Mouse (Mus musculus): ENCODE results near the gene Gnb2.

Gnb2 gene

DNA sequence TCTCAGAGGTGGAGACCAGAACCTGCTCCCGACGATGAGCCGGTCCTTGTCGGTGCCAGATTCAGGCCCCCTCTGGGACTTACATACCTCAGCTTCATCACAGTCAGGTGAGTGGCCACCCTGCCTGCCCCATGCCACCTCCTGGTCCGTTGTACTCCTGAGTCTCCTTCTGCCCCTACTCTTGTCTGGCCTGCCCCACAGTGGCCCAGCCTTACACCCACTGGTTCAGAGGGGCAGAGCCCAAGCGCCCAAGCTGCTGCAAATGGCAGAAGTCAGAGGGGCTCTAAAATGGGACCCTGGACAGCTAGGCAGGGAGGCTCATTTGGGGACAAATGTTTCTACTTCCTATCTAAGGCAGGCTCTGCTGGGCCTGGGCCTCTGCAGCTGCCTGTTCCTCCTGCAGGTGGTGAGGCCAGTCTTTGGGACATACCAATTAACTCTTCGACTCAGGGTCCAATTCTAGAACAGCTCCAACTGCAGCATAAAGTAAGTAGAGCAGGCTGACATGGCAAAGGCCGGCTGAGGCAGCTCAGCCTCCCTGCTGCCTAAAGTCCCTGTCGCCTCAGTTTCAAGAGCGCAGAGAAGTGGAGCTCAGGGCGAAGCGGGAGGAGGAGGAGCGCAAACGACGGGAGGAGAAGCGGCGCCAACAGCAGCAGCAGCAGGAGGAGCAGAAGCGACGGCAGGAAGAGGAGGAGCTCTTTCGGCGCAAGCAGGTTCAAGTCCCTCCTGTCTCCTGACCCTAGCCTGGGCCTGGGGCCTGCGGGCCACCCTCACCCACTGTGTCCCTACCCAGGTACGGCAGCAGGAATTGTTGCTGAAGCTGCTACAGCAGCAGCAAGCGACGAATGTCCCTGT lies 9.7 kb downstream of the Gnb2 start:
- no peak for ATAC-seq (ENCODE audit: insufficient number of reproducible peaks, low FRiP score, low TSS enrichment)

DNA sequence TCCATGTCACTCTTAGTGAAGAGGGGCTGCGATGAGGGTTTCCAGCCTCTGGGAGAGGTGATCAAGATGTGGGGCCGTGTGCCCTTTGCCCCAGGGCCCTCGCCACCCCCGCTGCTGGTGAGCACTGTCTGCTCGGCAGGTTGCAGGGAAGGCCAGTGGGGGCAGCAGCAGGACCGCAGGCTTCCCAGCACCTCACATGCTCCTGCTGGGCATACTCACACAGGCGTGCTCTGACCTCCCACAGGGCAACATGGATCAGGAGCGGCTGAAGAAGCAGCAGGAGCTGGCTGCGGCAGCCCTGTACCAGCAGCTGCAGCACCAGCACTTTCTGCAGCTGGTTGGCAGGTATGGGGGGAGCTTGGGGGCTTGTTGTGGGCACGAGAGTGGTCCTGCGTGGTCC lies 10.6 kb downstream of the Gnb2 start:
- no peak for ATAC-seq (ENCODE audit: insufficient number of reproducible peaks, low FRiP score, low TSS enrichment)

DNA sequence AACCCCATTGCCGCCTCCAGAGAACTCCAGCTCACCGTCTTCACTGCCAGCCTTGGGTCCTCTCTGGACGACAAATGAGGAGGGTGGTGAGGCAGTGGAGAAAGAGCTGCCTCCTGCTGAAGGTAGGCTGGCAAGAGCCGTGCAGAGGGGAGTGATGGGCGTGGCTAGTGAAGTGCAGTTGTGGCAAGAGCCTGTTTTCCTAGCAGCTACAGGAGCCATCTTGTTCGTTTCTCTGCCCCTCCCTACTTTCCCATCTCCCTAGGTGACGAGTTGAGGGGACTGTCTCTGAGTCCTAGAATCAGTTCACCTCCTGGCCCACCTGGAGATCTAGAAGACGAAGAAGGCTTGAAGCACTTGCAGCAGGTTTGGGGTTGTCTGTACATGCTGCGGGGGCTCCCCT lies 11.4 kb downstream of the Gnb2 start:
- no peak for ATAC-seq (ENCODE audit: insufficient number of reproducible peaks, low FRiP score, low TSS enrichment)

DNA sequence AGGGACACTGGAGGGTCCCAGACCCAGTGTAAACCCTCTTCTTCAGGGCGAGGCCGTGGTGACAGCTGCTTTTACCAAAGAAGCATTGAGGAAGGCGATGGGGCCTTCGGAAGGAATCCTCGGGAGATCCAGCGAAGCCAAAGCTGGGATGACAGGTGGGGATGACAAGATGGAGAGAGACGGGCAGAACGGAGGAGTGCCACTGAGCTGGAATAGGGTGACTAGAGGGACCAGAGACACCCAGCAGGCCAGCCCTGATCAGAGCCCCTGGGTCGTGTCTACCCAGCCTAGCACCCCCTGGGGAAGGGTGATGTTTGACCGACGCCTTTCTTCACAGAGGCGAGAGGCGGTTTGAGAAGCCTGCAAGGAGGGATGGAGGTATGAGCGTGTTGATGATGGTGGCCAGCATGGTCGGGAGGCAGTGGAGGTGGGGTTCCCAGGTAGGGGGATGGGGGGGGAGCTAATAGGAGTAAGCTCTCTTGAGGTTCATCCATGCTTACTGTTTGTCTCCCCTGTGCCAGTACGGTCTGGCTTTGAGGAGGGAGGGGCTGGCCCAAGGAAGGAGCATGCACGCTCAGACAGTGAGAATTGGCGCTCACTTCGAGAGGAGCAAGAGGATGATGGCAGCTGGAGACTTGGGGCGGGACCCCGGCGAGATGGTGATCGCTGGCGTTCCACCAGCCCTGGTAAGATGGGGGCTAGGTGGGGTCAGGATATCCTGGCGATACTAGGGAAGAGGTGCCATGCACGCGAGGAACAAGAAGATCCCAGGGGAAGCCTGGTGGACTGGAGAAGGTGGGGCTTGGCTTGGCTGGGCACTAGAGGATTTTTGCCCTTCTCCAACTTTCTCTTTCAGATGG lies 13.4 kb downstream of the Gnb2 start:
- no peak for ATAC-seq (ENCODE audit: insufficient number of reproducible peaks, low FRiP score, low TSS enrichment)

DNA sequence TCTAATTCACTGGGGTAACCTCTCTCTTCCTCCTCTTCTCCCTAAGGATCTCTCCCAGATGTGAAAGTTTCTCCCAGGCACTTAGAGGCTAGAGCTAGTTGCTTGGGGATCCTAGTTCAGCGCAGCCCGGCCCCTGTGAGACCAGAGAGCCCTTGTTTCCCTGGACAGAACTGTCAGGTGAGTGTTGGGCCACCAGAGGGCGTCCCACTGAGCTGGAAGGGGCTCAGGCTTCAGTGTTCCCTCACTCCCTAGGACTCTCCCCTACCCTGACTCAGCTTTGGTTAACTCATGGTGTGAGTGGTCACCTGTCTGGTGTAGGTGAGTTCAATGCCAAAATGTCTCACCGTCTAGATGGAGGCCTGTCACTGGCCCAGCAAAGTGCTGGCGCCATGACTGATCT lies 14.9 kb downstream of the Gnb2 start, which contains the start of gene Gigyf1:
Gigyf1 (plus strand) TSS at position 113 of the 400 bp plus-strand sequence.
- no peak for ATAC-seq (ENCODE audit: insufficient number of reproducible peaks, low FRiP score, low TSS enrichment)

DNA sequence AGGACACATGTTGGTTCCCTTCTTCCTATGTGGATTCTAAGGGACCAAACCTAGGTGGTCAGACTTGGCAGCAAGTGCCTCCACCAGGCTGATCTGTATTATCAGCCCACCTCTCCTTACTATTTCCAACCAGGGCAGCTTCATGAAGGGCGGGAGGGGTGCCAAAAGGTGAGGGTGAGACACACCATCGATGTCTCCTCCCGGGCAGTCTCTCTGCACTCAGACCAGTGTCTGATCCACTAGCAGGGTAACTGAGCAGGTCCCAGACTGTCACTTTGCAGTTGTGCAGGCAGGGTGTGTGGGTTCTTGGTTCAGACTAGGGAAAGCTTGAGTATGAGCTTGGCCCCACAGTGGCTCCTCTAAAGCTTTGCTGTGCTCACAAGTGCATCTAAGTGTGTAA lies 18.5 kb downstream of the Gnb2 start:
- ATAC-seq (ENCODE audit: insufficient number of reproducible peaks, low FRiP score, low TSS enrichment): no peak

DNA sequence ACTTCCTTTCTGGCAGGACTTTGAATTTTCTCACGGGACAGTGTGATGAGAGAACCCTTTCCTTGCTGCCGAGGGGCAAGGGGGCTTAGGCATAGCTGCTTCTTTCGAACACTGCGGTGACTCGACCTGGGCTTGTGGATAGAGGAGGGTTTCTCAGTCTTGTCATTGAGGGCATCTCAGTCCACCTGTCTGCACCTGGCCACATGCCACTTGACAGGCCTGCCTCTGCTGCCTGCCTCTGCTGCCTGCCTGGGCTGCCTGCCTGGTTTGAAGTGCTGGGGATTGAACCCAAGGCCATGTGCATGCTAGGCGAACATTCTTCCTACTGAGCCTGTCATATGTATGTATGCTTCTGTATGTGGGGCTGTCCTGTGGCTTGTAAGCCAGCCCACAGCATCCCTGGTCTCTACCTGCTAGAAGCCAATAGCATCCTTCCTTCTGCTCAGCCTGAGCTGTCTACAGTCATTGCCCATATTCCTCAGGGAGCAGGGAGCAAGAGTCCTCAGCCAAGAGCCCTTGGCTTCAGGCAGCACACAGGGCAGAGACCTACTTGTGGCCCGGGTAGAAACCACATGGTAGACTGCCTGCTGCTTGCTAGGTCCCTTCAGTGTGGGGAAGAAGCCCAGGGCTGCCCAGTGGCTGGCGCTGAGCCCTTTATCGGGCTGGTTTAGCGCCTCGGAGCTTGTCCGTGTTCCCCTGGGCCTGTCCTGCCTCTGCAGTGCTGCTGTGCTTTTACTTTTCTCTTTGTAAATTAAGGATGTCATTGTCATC lies 19.2 kb downstream of the Gnb2 start:
- ATAC-seq (ENCODE audit: insufficient number of reproducible peaks, low FRiP score, low TSS enrichment): no peak

DNA sequence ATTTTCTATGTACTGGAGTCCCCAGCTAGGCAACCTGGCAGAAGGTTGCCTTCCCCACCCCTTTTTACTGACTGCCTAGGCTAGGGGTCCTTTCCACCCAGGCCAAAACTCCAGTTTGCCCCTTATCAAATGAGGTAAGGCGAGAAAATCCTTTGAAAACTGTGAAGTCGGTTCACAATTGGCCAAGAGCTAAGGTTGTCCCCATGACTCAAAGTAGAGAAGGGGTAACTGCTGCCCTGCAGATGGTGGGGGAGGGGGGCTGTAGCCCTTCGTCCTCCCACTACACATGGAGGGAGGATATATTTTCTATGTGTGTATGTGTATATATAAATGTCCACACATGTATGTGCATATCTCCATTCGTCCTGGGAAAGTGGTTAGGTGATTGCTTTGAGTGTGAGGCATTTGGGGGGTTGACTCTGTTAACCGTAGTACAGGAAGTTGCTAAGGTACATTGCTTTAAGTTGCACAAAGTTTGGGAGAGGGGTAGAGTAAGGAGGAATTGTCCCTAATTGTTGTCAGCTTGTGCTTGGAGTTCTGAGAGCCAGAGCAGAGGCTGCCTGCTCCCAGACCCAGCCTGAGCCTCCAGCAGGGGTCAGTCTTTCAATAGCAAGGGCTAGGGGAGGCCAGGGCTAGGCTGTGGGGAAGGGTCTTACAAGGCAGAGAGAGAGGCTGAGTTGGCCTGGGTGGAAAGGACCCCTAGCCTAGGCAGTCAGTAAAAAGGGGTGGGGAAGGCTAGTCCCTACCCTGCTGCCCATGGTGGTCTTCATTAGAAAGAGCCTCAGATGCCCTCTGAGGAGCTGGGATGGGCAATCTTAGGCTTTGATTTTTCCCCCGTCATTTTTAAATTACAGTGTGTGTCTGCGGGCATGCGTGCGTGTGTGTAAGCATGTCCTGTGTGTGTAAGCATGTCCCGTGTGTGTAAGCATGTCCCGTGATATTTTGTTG lies 20.2 kb downstream of the Gnb2 start:
- no peak for ATAC-seq (ENCODE audit: insufficient number of reproducible peaks, low FRiP score, low TSS enrichment)

DNA sequence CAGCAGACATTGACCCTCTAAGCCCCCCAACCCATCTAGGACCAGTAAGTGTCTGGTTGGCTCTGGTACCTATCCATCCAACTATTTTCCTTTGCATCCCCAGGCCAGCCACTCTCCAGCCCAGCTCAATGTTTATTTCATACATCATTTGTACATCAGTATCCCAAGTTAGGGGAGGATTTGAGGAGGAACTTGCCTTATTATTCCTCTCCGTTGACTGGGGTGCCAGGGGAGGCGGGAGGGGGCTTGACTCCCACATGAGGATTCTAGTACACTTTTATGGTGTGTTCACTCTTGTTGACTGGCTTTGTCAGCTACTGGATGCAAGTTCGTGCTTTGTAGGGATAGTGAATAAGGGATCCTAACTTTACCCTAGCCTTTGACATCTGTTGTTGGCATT lies 21.6 kb downstream of the Gnb2 start:
- no peak for ATAC-seq (ENCODE audit: insufficient number of reproducible peaks, low FRiP score, low TSS enrichment)

DNA sequence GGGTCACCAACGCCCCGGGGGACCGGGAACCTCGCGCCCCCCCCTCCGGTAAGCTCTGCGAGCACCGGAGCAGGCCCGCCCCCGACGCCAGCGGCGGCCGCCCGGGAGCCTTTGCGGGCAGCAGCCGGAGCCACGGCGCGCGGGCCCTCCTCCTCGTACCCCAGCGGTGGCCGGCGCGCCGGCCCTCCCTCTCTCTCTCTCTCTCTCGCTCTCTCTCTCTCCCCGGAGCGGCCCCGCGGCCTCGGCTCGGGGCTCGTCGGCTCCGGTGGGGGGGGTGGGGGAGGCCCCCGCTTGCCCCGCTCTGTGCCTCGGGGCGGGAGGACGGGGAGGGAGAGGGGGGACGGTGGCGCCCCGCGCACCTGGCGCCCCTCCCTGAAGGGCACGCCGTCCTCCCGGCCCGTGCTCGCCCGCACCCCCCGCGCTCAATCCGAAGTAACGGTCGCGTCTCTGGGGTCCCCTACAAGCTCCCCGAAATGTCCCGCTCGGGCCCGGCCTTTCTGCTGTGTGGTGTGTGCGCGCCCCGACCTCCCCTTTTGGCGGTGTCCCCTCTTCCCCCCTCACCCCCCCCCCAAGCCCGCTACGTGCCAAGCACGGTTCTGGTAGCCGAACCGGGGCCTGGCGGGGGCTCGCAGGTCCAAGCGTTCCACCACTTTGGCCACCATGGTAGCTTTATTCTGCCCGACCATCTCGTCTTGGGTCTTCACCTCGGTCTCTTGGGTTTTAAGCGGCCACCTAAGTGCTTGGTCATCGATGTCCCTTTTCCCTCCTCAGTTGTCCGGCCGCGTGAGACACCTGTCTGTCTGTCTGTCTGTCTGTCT lies 22.5 kb downstream of the Gnb2 start:
- ATAC-seq (ENCODE audit: insufficient number of reproducible peaks, low FRiP score, low TSS enrichment): no peak

DNA sequence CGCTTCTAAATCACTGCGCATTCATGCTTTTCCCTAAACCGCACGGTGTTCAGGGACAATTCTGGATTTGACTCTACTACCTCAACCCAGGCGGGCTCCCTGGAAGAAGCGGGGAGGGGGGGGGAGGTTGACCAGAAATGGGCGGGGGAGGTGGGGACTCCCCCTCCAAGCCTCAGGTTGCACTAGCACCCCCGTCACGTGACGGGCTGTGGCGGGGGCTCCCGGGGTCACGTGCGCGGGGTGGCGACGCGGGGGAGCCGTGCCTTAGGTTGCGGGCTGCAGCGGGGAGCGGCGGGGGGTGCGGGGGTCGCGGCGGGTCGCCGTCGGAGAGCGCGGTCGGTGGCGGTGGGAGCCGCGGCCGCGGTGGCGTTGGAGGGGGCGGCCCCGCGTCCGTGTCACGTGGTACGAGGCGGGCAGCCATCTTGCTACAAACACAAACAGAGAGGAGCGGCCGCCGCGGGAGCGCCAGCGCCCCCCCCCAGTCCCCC lies 23.3 kb downstream of the Gnb2 start:
- ATAC-seq (ENCODE audit: insufficient number of reproducible peaks, low FRiP score, low TSS enrichment): no peak

DNA sequence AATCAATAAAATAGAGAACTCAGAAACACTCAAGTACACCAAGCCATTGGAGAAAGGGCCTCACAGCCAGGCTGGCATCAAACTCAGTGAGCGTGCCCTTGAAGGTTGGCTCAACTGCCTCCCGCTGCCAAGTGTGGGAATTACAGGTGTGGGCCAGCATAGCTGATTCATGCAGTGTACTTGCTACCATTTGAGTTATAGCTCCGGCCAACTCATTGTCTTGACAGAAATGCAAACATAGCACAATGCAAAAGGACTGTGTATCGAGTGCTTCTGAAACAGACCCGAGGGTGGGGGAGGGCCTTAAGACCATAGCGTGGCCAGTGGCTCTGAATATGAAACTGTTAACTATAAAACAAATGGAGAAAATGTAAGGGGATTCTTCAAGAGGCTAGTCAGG lies 29.3 kb downstream of the Gnb2 start:
- ATAC-seq (ENCODE audit: insufficient number of reproducible peaks, low FRiP score, low TSS enrichment): no peak

DNA sequence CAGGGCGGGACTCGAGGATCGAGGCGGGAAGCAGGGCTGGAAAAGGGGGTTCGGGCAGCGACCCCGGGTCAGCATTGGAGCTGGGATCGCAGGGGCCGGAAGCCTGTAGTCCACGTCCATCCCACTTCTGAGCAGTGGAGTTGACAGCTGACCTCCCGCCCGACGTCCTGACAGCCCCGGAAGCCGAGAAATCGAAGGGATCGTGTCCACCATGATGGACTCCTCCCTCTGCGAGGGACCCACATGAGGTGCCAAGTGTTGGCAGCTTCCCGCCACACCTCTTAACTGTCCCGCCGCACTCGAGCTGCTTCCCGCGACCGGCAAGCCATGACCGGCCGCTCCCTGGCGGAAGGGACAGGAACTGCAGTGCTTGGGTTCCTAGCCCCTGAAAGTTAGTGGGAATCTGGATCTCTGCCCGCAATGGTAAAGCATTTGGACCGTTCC lies 30.6 kb downstream of the Gnb2 start:
- ATAC-seq (ENCODE audit: insufficient number of reproducible peaks, low FRiP score, low TSS enrichment): peak; percentile 59

DNA sequence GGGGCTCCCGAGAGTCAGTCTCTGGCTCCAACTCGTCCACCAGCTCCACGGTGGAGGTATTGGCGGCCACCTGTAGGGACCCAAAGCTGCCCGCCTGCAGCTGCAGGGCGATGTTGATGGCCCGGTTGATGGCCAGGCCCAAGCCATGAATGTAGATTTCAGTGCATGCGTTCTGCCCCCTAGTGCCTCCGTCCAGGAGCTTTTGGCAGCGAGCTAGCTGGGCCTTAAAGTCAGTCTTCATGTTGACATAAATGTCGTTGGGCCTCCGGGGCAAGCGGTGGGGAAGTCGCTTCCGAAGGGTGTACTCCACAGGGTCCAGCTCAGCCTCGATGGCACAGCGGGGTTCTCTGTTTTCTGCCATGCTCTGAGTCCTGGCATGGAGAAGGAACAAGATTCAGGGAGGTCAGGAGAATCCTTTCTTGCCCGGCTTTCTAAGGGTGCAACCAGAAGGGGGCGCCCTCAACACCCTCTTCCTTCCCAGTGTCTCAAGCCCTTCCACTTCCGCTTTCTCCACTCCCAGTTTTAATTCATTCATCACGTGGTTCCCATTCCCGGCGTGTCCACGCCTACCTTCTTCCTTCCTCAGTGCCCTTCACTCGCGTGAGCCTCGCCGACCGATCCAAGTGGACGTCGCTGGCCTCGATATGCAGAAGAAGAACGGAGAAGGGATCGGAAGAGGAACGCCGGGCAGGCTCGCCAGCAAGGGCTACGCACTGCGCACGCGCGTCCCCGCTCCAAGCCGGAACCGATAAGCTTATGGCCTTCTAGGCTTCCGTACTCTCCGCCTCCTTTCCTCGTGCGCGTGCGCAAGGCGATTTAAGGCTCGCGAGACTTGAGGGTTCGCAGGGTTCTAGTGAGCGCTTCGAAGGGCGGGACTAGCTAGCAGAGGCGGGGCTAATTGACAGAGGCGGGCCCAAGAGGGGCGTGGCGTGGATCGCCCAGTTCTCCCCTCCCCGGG lies 31.3 kb downstream of the Gnb2 start, which contains the start of gene Pop7:
Pop7 (minus strand) TSS at position 810 of the 958 bp plus-strand sequence.
- peak; percentile 76 for ATAC-seq (ENCODE audit: insufficient number of reproducible peaks, low FRiP score, low TSS enrichment)

DNA sequence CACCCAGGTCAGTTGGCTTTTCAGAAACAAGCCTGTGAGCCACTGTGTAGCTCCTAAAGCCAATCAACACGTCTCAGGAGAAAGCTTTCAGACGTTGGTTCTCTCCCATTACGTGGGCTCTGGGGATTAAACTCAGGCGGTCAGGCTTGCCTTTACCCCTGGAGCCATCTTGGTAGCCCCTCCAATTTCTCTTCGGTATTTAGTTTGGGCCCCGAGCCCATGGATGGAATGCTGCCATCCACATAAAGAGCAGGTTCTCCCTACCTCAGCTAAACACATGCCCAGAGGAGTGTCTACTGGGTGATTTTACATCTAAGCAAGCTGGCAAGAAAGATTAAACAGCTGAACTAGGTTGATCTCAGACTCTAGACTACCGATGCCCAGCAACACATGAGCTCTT lies 33.1 kb downstream of the Gnb2 start:
- no peak for ATAC-seq (ENCODE audit: insufficient number of reproducible peaks, low FRiP score, low TSS enrichment)

DNA sequence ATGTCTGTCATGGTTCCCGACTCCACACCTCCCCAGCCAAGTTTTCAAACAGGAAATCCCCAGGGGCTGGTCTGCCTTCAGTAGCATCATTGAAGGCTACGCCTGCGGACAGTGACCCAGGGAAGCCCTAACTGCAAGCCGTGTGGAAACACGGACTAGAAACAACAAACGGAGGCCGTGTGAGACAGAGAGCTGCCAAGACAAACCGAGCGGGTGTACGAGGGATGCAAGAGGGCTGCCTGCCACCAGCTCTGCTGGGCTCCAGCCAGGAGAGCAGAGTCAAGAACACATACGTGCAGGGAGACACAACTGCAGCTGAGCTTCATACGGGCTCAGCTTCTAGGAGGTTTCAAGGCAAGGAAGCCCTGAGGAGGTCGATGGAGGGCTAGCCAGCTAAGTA lies 39.5 kb downstream of the Gnb2 start:
- ATAC-seq (ENCODE audit: insufficient number of reproducible peaks, low FRiP score, low TSS enrichment): no peak

DNA sequence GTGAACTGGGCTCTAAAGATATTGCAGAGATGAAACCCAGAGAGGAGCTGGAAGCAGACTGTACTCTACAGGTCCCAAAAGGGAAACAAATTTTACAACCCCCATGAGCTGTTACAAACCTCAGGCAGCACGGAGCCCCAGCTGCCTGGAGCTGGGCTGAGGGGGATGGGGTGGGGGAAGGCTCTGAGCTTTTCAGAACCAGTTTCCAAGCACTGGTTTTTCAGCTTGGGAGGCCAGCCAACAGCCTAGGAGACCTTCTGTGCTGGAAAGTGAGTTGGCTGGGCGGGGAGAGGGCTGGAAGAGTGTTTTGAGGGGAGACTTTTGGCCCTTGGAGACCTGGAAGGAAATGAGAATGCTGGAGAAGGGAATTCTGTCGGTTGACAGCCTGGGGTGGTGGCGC lies 41.8 kb downstream of the Gnb2 start:
- no peak for ATAC-seq (ENCODE audit: insufficient number of reproducible peaks, low FRiP score, low TSS enrichment)
